Mouse (Mus musculus): ENCODE data around the gene Spg7. TPM values are rescaled to one million over a fixed set of nuclear protein-coding genes. Genes with fewer than 3 reads are reported as not detected.
A peak's percentile ranks its signal among the peaks of the same experiment; 100 is the strongest.
"Not testable (repeated sequence)": the region's sequence is repeated elsewhere in the genome, so short reads cannot be mapped to it uniquely, and the experiment has no call there.

Spg7 gene
- total RNA-seq, 1 experiment from 2014 or later = 50.2 TPM

DNA sequence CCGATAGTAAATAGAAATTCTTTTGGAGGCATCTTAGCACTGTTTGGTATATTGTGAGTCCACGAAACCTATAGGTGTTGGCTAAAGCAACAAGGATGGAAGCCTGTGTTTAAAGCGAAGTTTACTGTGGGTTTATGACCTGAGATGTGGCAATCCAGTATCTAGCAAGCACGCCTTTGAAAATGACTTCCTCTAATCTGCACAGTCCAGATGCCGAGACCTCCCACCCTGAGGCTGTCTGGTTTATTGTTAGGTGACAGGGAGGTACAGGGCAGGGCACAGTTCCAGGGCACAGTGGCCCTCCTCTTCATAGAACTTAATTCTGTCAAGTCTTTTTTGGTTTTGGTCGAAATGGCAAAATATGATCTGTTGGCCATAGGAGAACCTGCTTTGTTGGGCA lies 14.5 kb downstream of the Spg7 start:
- ATAC-seq (replicated peaks; ENCODE audit: insufficient number of reproducible peaks, low FRiP score, low TSS enrichment, poor library complexity, severe bottlenecking) = no peak

DNA sequence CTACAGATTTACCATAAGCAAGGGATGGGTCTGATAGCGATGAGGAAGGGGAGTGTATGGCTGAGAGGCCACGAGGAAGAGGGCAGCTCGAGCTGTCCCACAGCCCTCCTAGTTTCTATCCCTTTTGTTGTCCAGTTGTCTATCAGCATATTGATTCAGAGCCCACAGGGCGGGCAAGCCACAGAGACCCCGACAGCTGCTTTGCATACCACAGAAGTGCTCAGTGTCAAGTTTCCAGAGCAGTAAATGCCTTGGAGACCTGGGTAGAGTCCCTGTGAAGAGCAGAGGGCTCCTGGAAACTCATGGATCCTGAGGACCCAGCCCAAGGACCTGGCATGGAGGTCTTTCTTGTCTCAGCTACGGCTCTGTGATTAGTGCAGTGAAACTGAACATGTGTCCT lies 20.3 kb downstream of the Spg7 start:
- no peak for ATAC-seq (replicated peaks; ENCODE audit: insufficient number of reproducible peaks, low FRiP score, low TSS enrichment, poor library complexity, severe bottlenecking)

DNA sequence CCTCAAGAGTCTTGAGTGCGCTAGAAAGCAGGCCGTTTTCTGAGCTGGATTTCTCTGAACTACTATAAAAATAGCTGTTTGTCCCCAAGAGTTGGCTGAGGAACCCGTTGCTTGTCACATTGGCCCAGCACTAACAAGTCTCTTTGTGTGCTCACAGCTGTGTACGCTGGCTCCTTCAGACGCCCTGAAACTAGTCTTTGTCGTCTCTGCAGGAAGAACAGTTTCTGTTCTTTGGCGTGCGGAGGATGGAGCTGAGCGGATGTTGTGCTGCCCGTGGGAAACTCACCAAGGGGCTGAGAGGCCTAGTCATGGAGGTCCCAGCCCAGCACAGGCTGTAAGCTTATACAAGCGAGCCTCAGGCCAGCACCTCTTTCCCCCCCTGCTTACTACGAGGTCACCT lies 20.9 kb downstream of the Spg7 start:
- no peak for ATAC-seq (replicated peaks; ENCODE audit: insufficient number of reproducible peaks, low FRiP score, low TSS enrichment, poor library complexity, severe bottlenecking)

DNA sequence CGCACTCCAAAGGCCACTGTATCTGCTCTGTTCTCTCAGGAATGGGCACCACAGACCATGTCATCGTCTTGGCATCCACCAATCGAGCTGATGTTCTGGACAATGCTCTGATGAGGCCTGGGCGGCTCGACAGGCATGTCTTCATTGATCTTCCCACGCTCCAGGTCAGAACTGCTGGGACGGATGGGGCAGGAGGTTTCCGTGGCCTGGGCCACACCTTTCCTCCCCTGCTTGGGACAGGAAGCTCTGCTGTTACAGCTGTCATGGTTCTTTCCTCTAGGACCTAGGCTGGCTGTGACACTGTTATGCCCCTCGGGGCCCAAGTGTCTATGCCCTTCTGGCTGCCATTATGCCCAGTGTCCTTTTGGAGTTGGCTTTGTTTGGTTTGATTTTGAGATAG lies 24.5 kb downstream of the Spg7 start:
- no peak for ATAC-seq (replicated peaks; ENCODE audit: insufficient number of reproducible peaks, low FRiP score, low TSS enrichment, poor library complexity, severe bottlenecking)

DNA sequence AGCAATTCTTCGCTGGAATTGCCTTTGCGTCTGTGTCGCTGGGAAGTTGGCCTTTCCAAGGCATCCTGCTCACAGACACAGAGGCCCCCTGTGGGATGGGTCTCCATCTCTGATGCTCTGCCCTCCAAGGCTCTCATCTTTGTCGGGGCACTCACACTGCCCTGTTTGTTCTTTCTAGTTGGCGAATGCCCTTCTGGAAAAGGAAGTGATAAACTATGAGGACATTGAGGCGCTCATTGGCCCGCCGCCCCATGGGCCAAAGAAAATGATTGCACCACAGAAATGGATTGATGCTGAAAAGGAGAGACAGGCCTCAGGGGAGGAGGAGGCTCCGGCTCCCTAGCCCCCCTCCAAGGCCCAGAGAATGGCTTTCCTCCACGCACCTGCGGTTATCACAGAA lies 34.5 kb downstream of the Spg7 start:
- ATAC-seq (replicated peaks; ENCODE audit: insufficient number of reproducible peaks, low FRiP score, low TSS enrichment, poor library complexity, severe bottlenecking) = no peak

DNA sequence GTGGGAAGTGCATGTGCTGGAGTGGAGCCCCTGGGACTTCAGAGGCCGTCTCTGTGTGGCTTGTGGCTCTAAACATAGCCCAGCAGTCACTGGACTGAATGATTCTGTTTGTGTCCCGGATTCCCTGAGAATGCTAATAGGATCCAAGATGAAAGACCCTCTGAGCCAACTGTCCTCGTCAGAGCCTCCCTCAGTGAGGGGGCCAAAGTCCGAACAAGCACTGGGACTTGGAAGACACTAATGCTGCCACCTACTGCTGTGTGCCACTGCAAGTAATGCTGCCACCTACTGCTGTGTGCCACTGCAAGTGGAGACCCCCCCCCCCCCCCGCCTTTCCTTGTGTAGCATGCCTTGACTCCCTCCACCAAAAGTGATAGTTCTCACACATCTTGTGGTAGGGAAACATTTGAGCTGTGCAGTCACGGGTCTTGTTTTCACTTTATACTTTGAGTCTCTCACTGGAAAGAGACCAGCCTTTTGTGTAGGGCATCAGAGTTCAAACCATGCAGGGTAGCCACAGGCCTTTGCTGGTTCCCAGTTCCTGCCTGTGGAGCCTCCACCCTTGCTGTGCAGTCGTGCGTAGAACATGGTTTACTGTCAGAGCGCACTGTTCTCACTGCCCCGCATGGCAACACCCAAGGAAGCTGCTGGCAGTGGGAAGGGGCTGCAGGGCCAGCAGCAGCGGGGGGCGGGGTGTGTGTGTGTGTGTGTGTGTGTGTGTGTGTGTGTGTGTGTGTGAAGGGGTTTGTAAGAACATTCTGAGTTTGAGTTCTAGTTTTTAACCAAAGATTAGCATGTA lies 35.2 kb downstream of the Spg7 start:
- ATAC-seq (replicated peaks; ENCODE audit: insufficient number of reproducible peaks, low FRiP score, low TSS enrichment, poor library complexity, severe bottlenecking) = no peak

DNA sequence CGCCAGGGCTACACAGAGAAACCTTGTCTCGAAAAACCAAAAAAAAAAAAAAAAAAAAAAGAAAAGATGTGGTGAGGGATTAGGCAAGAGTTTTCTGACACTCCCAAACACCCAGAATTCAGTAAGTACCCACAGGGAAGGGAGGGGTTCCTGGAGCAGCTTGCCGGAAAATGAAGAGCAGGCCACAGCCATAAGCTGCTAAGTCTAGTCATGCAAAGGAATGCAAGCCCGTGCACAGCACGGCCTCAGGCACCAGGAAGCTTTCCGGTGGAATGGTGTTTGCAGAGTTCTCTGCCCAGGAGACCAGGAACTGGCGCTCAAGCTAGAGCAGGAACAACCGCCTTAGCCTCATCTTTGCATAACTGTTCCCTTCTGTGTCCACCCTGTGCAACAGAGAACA lies 37.5 kb downstream of the Spg7 start:
- 0 out of 2 replicates have a peak, but pooled peaks have one; percentile 11 for ATAC-seq (replicated peaks; ENCODE audit: insufficient number of reproducible peaks, low FRiP score, low TSS enrichment, poor library complexity, severe bottlenecking)

DNA sequence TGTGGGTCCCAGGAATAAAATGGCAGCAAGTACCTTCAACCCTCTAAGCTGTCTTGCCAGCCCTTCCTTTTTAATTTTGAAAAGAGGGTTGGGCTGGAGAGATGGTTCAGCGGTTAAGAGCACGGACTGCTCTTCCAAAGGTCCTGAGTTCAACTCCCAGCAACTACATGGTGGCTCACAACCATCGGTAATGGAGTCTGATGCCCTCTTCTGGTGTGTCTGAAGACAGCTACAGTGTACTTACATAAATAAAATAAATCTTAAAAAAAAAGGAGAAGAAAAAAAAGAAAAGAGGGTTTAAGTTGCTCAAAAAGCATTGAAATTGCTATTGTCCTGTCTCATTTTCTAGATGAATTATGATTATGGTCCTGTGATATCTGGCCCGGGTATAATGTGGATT lies 38.5 kb downstream of the Spg7 start:
- no peak for ATAC-seq (replicated peaks; ENCODE audit: insufficient number of reproducible peaks, low FRiP score, low TSS enrichment, poor library complexity, severe bottlenecking)

DNA sequence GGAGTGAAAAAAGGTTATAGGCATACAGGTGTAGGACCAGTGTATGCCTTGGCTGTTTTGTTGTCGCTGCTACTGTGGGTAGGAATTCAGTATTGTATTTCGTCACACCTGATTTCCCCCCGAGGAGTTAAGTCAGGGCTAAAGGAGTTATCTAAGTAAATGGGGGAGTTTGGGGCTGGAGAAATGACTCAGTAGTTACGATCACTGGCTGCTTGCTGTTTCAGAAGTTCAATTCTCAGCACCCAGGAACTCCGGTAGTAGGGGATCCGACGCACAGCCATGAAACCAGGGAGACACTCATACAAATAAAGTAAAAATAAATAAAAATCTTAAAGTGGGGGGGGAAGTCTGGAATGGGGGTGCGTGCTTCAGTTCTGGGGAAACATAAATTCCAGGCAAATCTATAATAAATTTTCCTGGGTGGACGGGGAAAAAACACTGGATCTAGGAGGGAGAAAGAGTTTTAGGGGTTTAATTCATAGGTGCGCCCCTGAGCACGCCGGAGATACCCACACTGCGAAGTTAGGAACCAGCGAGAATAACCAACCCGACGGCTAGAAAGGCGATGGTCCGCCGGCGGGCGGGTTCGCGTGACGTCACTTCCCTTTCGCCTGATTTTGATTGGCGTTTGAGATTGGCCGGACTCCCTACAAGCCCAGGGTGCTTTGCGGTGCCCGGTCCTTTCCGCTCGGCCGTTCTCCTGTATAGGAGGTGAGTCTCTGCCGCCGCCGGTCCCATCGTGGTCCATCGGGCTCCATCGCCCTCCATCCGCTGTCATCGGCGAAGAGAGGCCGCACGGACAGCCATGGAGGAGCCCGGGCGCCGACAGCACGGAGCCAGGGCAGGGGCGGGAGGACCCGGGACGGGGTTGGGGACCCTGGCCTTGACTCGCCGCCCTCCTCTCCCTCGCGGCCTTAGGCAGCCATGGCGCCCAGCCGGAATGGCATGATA lies 39.3 kb downstream of the Spg7 start, which contains the start of gene Rpl13:
Rpl13 (plus strand) TSS at position 616 of the 951 bp plus-strand sequence.
- ATAC-seq (replicated peaks; ENCODE audit: insufficient number of reproducible peaks, low FRiP score, low TSS enrichment, poor library complexity, severe bottlenecking) = peak; percentile 98

DNA sequence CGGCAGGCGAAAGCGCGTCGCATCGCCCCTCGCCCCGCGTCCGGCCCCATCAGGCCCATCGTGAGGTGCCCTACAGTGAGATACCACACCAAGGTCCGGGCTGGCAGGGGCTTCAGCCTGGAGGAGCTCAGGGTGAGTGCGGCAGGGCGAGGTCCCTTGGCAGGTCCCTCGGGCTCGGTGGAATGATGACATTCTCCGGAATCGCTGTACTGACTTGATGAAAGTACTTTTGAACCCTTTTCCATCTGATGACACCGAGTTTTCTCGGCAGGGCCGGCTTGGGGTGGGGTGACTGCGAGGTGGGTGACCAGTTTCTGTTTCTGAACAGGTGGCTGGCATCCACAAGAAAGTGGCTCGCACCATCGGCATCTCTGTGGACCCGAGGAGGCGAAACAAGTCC lies 40.1 kb downstream of the Spg7 start:
- not testable (repeated sequence) for ATAC-seq (replicated peaks; ENCODE audit: insufficient number of reproducible peaks, low FRiP score, low TSS enrichment, poor library complexity, severe bottlenecking)

DNA sequence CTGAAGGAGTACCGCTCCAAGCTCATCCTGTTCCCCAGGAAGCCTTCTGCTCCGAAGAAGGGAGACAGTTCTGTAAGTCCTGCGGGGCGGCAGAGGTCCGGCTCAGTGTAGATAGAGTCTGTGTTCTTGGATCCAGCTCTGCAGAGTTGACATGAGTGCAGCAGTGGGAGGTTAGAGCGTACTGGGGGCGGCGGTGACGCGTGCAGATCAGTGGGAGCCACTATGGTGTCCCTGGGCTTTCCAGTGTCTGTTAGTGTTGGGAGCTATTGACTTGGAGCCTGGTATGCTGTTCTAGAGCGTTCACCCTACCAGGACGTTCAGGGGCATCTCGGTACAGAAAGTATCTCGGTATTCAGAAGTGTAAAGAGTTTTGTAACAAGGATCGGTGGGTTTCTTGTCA lies 40.5 kb downstream of the Spg7 start:
- ATAC-seq (replicated peaks; ENCODE audit: insufficient number of reproducible peaks, low FRiP score, low TSS enrichment, poor library complexity, severe bottlenecking) = no peak

DNA sequence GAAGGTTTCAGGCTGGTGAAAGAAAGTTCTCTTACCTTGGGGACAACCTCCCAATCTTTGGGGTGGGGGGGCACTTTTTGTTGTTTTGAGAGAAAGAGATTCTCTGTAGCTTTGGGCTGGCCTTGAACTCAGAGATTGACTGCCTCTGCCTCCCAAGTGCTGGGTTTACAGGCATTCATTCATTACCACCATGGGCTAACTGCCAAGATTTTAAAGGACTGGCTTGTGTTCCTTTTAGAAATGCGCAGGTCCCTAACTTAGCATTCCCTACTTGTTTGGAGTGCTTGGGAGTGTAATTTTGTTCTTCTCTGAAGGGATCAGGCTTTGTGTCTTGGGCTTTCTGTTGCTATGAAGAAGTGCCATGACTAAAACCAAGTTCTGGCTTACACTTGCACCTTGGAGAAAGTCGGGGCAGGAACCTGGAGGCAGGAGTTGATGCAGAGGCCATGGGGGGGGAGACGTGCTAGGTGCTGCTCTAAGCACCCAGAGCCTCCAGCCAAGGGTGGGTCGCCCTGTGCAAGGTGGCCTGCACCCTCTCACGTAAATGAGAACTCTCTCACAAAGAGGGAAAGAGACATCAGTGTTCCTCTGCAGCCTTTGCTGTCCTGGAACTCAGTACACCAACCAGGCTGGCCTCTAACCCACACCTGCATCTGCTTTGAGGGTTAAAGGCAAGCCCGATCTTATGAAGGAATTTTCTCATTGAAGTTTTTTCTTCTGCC lies 41.5 kb downstream of the Spg7 start:
- no peak for ATAC-seq (replicated peaks; ENCODE audit: insufficient number of reproducible peaks, low FRiP score, low TSS enrichment, poor library complexity, severe bottlenecking)

DNA sequence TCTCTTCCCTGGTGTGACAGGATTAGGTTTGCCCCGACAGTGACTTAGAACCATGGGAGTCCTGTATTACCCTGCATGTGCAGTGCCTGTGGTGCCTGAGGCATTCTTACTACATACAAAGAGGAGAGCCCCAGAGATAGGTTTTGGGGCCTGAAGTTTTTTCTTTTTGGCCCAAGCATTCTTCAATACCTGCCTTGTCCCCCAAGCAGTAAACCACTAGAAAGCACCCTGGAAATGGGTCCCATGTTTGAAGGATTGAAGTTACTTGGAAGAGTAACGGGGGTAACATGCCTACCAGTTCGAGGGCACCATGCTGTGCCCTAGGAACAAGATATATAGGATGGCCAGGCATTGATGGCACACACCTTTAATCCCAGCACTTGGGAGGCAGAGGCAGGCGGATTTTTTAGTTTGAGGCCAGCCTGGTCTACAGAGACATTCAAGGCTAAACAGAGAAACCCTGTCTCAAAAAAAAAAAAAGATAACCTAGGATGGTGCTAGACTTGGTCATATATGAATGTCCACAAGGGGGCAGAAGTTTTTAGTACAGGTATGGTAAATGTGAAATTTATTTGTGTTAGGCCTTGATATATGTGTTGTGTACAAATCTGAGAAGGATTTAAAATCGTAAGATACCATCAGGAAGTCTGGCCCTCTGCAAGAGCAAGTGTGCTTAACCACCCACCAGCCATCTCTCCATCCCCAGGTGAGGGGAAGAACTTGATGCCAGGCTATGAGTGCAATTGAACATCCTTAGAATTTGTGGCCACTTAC lies 43.0 kb downstream of the Spg7 start:
- no peak for ATAC-seq (replicated peaks; ENCODE audit: insufficient number of reproducible peaks, low FRiP score, low TSS enrichment, poor library complexity, severe bottlenecking)

DNA sequence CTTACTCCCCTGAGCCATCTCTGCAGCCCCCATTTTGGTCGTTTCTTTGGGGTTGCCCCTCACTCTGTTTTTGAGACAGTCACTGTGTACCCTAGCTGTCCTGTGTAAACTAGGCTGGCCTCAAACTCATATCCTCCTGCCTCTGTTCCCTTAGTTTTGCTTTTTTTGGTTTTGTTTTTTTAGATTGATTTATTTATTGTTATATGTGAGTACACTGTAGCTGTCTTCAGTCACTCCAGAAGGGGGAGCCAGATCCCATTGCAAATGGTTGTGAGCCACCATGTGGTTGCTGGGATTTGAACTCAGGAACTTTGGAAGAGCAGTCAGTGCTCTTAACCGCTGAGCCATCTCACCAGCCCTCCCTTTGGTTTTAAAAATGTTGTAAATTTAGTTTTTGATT lies 43.8 kb downstream of the Spg7 start:
- ATAC-seq (replicated peaks; ENCODE audit: insufficient number of reproducible peaks, low FRiP score, low TSS enrichment, poor library complexity, severe bottlenecking) = no peak

DNA sequence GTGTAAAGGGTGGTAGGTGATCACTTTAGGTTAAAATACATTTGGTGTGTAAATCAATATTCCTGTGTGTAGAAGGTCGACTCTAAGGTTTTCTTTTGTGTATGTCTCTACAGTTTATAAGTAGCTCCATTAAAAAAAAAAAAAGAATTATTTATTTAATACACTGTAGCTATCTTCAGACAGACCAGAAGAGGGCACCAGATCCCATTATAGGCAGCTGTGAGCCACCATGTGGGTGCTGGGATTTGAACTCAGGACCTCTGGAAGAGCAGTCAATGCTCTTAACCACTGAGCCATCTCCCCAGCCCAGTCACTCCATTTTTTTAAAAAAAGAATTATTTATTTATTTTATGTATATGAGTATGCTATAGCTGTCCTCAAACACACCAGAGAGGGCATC lies 45.3 kb downstream of the Spg7 start:
- no peak for ATAC-seq (replicated peaks; ENCODE audit: insufficient number of reproducible peaks, low FRiP score, low TSS enrichment, poor library complexity, severe bottlenecking)

DNA sequence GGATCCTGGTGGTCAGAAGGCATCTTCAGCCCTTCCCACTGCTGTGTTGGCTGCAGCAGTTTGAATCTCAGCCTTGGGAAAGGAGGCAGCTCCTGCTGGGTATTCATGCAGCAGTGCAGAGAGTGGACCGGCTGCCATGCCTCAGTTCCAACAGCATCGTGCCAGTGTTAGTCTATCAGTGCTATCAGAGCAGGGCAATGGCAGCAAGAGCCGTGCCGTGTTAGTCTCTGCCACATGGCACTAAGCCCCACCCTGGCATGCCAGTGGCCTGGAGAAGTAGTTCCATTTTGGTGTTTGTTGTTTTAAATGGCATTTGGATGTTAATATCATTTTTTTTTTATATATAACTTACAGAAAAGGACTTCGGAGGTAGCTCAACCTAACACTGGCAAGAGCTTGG lies 46.2 kb downstream of the Spg7 start:
- ATAC-seq (replicated peaks; ENCODE audit: insufficient number of reproducible peaks, low FRiP score, low TSS enrichment, poor library complexity, severe bottlenecking) = no peak

DNA sequence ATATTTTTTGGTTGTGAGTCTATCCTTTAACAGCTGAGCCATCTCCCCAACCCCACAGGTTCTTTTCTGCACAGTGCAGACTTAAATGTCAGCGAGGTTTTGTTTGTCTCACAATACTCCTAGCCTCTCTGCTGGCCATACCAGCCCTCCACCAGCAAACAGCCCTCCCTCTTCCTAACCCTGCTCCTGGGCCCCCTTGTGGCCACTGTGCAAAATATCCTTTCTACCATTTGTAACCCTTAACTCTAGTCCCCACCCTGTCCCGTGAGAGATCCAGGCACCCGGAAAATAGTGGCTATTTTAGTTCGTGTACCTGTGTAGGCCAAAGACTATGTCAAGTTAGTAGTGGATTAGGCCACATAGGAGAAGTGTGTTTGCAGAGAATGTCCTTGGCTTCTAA lies 47.9 kb downstream of the Spg7 start:
- ATAC-seq (replicated peaks; ENCODE audit: insufficient number of reproducible peaks, low FRiP score, low TSS enrichment, poor library complexity, severe bottlenecking) = peak; percentile 79

DNA sequence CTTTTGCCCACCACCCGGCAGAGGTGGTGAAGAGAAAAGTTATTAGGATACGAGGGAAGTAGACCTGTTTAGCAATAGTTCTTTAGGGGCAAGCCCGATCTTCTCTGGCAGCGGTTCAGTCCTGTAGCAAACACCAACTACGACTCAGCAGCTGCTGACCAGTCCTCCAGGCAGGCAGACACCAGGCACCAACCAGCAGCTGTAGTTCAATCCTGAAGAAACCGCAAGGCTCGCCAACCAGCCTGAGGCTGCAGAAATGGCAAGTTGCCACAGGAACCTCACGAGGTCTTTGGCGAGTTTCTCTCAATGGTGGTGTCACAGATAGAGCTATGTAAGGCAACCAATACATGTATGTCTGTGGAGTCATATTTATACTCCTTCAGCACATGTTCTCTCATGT lies 50.1 kb downstream of the Spg7 start:
- no peak for ATAC-seq (replicated peaks; ENCODE audit: insufficient number of reproducible peaks, low FRiP score, low TSS enrichment, poor library complexity, severe bottlenecking)
